Comparison of ENCODE assay signal across 8 mouse cellular contexts in genomic region chr15:98953401-98954356, GRCm38 (mm10). TPM values are rescaled to one million over a fixed set of nuclear protein-coding genes. Genes with fewer than 3 reads are reported as not detected.
DNase-seq lines count a peak whose midpoint lies in the region; ATAC-seq lines count a peak whose summit lies in the region.

Gm49450 (minus strand) TSS chr15:98953551.
Tuba1a (minus strand) TSS chr15:98953703.

- peak within 1 kb of the TSS; percentile 81 for H3K4me3 ChIP-seq in hindbrain, embryonic 13.5 days

- 2% methylated on average over 28 of the region's 28 CpGs for WGBS in hindbrain, embryonic 13.5 days

- peak; percentile 100 for DNase-seq in R1 (ENCODE audit: low read depth, low spot score)
- DNase-seq in cerebellum, postnatal 25 days: peak; percentile 97 to 99
- peak; percentile 91 to 96 for DNase-seq in frontal cortex, postnatal 25 days (ENCODE audit: low spot score in 2 of 2)
- peak; percentile 89 to 93 for DNase-seq in layer of hippocampus, postnatal 25 days (ENCODE audit: extremely low spot score in 1 of 2, low spot score in 1 of 2)
- peak; percentile 94 for DNase-seq in lung, postnatal 14 days
- peak; percentile 84 for DNase-seq in ovary, postnatal 36 days (ENCODE audit: low spot score)
- DNase-seq in thymus, postnatal 36 days: peak; percentile 95 to 98

- H3K9me3 ChIP-seq in hindbrain, embryonic 13.5 days: no peaks in the 10 kb centered on the region

- H3K27ac ChIP-seq in hindbrain, embryonic 13.5 days: peak within 1 kb of the TSS; percentile 99

- H3K4me1 ChIP-seq in hindbrain, embryonic 13.5 days (replicated peaks): peaks cover 16% of the 10 kb centered on the region

- H3K36me3 ChIP-seq in hindbrain, embryonic 13.5 days: peaks cover 15% of the 10 kb centered on the region

- H3K4me2 ChIP-seq in hindbrain, embryonic 13.5 days: peak within 1 kb of the TSS; percentile 80

- peak within 1 kb of the TSS; percentile 100 for H3K9ac ChIP-seq in hindbrain, embryonic 13.5 days

- no peaks in the 10 kb centered on the region for H3K27me3 ChIP-seq in hindbrain, embryonic 13.5 days

- ATAC-seq in hindbrain, embryonic 13.5 days (ENCODE audit: low FRiP score): peak; percentile 99

RNA-seq across cellular contexts. Expression of gene Gm49450, which starts in this region (rescaled TPM):
- not detected in 2 replicates for polyA plus RNA-seq in hindbrain, embryonic 13.5 days (2015; fragmentation: Nextera tagmentation; extraction: Ambion mirVana)
- total RNA-seq in layer of hippocampus, postnatal 25 days (2021): not detected

RNA-seq across cellular contexts. Expression of gene Tuba1a, which starts in this region (rescaled TPM):
- 15,152 and 15,804 TPM in 2 replicates for polyA plus RNA-seq in hindbrain, embryonic 13.5 days (2015; fragmentation: Nextera tagmentation; extraction: Ambion mirVana)
- total RNA-seq in layer of hippocampus, postnatal 25 days (2021): 1,000 to 10,000 TPM; 1,021 to 1,172 TPM

Comparison
In these comparisons a context has a peak if more than half of its experiments do, and no peak if none do; other contexts are left out.
1. Peak in every context shown above with its lines: DNase-seq, ATAC-seq, H3K4me3 ChIP-seq and H3K27ac ChIP-seq.